Mouse (Mus musculus) G1E (cell line): ENCODE measurements at regions not wholly inside any gene's neighbourhood (a gene's known extent, or its start where the extent isn't known, plus 50 kb on each side); places are given as distances from the start of the nearest gene placed in this dataset.

Source experiments
- ATAC-seq: 2 replicates; pipeline ENCODE4 v1.8.0; 2016; ENCODE audit warnings: mild to moderate bottlenecking; ENCODE audit not compliant: insufficient number of reproducible peaks, poor library complexity, low FRiP score, severe bottlenecking; ENCODE audit errors: extremely low read depth
- DNase-seq: peaks from one replicate; pipeline ENCODE4 v3.0.0; 2012; ENCODE audit warnings: low spot score
- H3K27me3 ChIP-seq: 2 replicates; pipeline ENCODE4 v1.6.1; 2012; ENCODE audit warnings: mild to moderate bottlenecking, low read length, inconsistent platforms; ENCODE audit not compliant: insufficient read depth
- H3K36me3 ChIP-seq: replicated peaks from 2 replicates; pipeline ENCODE3; 2012; ENCODE audit warnings: mild to moderate bottlenecking, inconsistent platforms
- H3K4me1 ChIP-seq: 2 replicates; pipeline ENCODE4 v1.6.1; 2012; ENCODE audit warnings: low read depth, low read length, inconsistent platforms, mixed read lengths; ENCODE audit not compliant: insufficient read depth
- H3K4me3 ChIP-seq: 2 replicates; pipeline ENCODE4 v1.5.1; 2012; ENCODE audit warnings: low read depth, mild to moderate bottlenecking, inconsistent platforms, low read length, moderate library complexity, mixed read lengths
- H3K9me3 ChIP-seq: replicated peaks from 2 replicates; pipeline ENCODE4 v1.6.1; 2012; ENCODE audit warnings: inconsistent platforms
- CTCF ChIP-seq: IDR thresholded peaks from 2 replicates; pipeline ENCODE4 v1.5.1; 2012; ENCODE audit warnings: low read depth, low read length, inconsistent platforms, mixed read lengths
- GATA1 ChIP-seq: IDR thresholded peaks from 2 replicates; pipeline ENCODE4 v1.6.1; 2012; ENCODE audit warnings: borderline replicate concordance, low read length, inconsistent platforms, mixed read lengths
- GATA2 ChIP-seq: IDR thresholded peaks from 2 replicates; pipeline ENCODE4 v1.6.1; 2012; ENCODE audit warnings: low read depth, low read length, inconsistent platforms, borderline replicate concordance
- POLR2AphosphoS5 ChIP-seq: IDR thresholded peaks from 2 replicates; pipeline ENCODE4 v1.6.1; 2012; ENCODE audit warnings: low read depth, low read length, inconsistent platforms; ENCODE audit not compliant: insufficient replicate concordance
- TAL1 ChIP-seq: conservative IDR thresholded peaks from 2 replicates; pipeline ENCODE4 v1.6.1; 2012; ENCODE audit warnings: low read depth, low read length, inconsistent platforms, mixed read lengths

DNA sequence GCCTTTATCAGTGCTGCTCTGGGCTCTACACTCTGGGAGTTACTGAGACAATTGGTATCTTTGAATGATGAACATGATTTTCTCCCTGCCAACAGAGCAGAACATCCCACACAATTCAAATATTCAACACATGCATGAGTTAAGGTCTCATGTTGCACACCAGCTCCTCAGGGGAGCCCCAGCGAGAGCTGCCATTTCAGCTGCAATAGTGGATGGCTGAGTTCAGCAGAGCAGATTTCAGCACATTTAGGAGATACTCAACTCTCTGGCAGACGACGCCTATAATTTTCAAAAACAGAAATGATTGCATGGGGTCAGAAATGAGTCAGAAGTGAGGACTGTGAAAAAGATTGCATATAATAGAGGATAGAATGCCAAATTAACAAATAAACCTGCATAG is 105.6 kb upstream of the Tyw5 start:
- H3K27me3 ChIP-seq, result no peaks in the 10 kb centered on the region; the same call in 1 of the 2 replicates
- ATAC-seq (no peak), DNase-seq (no peak)
- no peak overlapping the region for H3K4me3 ChIP-seq
- H3K4me1 ChIP-seq, result no peaks in the 10 kb centered on the region
- TF ChIP-seq CTCF (no peak), GATA2 (no peak), GATA1 (no peak), TAL1 (no peak), POLR2AphosphoS5 (no peak)
- no peaks in the 10 kb centered on the region for H3K36me3 ChIP-seq
- no peaks in the 10 kb centered on the region for H3K9me3 ChIP-seq

DNA sequence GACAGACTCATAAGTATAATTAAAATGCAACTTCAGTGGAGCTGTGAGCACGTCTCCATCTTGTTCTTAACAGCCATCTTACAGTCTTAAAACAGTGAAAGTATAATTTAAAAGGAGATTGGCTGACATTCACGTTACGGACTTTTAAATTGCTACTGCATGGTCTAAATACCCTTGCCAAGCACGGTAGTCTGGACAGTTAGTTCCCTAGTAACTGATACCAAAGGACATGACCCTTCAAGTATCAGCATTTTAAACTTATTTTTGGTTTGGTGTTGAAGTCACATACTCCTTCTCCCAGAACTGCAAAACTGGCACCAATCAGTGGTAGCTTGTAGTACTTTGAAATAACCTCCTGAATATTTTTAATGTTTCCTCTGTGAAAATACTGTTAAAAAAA is 119.1 kb upstream of the Tyw5 start:
- Histone ChIP-seq H3K9me3 (no peaks in the 10 kb centered on the region), H3K4me3 (no peak overlapping the region), H3K36me3 (no peaks in the 10 kb centered on the region), H3K4me1 (no peaks in the 10 kb centered on the region), H3K27me3 (no peaks in the 10 kb centered on the region)
- DNase-seq (no peak), ATAC-seq (no peak)
- no peak for TF ChIP-seq GATA1
- no peak for TF ChIP-seq CTCF
- no peak for TF ChIP-seq TAL1
- TF ChIP-seq POLR2AphosphoS5, result no peak
- TF ChIP-seq GATA2, result no peak

DNA sequence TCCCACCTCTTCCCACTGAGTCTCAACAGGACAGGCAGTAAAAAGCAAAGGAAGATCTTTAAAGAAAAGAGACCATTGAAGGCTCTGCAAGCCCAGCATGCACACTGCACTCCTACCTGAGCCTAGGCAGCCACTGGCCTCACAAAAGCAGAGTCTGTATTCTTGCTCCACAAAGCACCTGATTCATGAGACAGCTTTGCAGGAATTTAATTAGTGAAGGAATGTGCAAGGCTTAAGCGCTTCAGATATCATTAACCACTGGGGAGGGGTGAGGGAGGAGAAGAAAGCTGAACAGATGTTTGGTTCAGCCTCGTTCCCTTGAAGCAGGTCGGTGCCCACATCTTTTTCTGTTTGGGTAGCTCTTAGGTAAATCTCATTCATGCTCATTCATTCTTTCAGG is 121.8 kb upstream of the Tyw5 start:
- no peaks in the 10 kb centered on the region for H3K9me3 ChIP-seq
- no peaks in the 10 kb centered on the region for H3K27me3 ChIP-seq
- H3K4me1 ChIP-seq, result no peaks in the 10 kb centered on the region
- TF ChIP-seq GATA1 (no peak), TAL1 (no peak), GATA2 (no peak), POLR2AphosphoS5 (no peak), CTCF (no peak)
- DNase-seq (no peak), ATAC-seq (no peak)
- no peak overlapping the region for H3K4me3 ChIP-seq
- no peaks in the 10 kb centered on the region for H3K36me3 ChIP-seq

DNA sequence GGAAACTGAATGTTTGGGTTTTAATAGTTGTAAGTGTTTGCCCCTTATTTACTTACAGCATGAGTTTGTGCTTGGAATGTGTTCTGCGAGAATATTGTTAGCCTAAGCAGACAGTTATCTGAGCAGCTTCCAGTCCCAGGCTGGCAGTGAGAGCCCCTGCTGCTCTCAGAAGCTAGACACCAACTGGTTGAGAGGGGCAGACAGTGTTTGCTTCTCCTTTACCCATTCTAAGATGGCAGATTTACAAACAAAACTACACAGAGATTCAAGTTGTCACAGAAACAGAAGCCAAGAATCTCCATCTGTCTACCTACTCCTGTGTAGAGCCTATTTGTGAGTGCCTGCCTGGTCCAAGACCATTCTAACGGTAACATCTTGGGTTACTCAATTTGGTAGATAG is 122.4 kb upstream of the Tyw5 start:
- H3K36me3 ChIP-seq, result no peaks in the 10 kb centered on the region
- no peak for DNase-seq

DNA sequence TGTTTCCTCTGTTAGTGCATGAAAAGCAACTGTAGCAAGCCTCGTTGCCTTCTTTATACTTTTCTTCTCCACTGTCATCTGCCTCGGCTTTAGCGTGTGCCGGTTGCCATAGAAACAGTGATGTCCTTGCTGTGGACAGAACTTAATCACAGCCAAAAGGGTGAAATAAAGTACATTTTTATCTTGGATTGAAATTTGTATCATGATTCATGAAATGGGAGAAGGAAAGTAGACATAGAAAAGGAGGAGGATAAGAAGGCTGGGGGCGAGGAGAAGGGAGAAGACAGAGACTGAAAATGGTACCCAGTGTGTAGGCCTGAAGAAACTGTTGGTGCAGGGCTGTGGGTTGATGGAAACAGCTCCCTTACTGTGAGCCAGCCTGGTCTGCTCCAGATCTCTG is 130.5 kb upstream of the Tyw5 start:
- H3K4me1 ChIP-seq, result no peaks in the 10 kb centered on the region
- no peaks in the 10 kb centered on the region for H3K27me3 ChIP-seq
- ATAC-seq (no peak), DNase-seq (no peak)
- peaks cover 7% of the 10 kb centered on the region for H3K9me3 ChIP-seq
- TF ChIP-seq CTCF (no peak), GATA1 (no peak), TAL1 (no peak), GATA2 (no peak), POLR2AphosphoS5 (no peak)
- H3K4me3 ChIP-seq, result no peak overlapping the region
- H3K36me3 ChIP-seq, result no peaks in the 10 kb centered on the region

More for the DNA sequence above, 122.4 kb upstream of the Tyw5 start:
- no peak for ATAC-seq
- Histone ChIP-seq H3K9me3 (no peaks in the 10 kb centered on the region), H3K4me3 (no peak overlapping the region), H3K27me3 (no peaks in the 10 kb centered on the region), H3K4me1 (no peaks in the 10 kb centered on the region)
- TF ChIP-seq GATA2 (no peak), POLR2AphosphoS5 (no peak), GATA1 (no peak), CTCF (no peak), TAL1 (no peak)

DNA sequence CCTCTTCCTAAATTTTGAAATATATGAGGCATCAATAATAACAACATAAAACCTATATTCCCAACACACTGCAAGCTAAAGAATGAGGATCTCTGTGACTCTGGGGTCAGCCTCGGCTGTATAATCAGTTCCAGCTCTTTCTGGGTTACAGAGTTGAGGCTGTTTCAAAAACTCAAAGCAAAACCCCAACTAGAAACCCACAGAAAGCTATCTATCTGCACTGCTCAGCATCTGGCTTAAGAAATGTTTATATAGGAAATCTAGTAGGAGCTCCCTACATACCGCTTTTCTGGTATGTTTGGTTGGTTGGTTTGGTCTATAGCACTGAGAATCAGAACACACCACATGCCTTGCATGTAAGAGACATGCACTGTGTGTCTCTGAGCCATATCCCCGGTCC is 137.8 kb upstream of the Tyw5 start:
- ATAC-seq, result no peak
- TF ChIP-seq GATA2 (no peak), GATA1 (no peak), CTCF (no peak), TAL1 (no peak), POLR2AphosphoS5 (no peak)

More for the DNA sequence above, 137.8 kb upstream of the Tyw5 start:
- no peak for DNase-seq
- H3K36me3 ChIP-seq, result no peaks in the 10 kb centered on the region
- H3K4me3 ChIP-seq, result no peak overlapping the region
- peaks cover 8% of the 10 kb centered on the region for H3K9me3 ChIP-seq
- H3K27me3 ChIP-seq, result no peaks in the 10 kb centered on the region
- no peaks in the 10 kb centered on the region for H3K4me1 ChIP-seq
